Mouse (Mus musculus) spleen, adult 12 weeks (tissue): ENCODE data around the gene Znrf4.
A peak's percentile ranks its signal among the peaks of the same experiment; 100 is the strongest.

Experiments
- DNase-seq: peaks from one replicate; pipeline ENCODE4 v3.0.0; 2022; ENCODE audit warnings: low spot score

Znrf4 gene

DNA sequence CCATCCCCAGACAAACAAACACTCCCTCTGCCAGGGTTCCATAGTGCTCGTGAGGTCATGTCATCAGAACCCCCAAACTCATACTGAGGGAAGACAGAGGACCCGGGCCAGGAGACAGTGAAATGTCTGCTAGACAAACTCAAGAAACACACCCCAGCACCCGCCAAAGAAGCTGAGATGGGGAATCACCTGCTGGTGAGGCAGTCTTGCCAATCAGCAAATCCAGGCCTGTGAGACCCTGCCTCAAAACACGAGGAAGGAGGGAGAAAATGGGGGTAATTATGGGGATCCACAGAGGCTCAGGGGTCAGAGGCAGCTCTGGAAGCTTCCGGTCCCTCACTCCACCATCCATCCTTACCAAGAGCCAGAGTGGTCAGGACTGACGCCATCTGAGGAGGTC lies 45.5 kb downstream of the Znrf4 start:
- no peak for DNase-seq

DNA sequence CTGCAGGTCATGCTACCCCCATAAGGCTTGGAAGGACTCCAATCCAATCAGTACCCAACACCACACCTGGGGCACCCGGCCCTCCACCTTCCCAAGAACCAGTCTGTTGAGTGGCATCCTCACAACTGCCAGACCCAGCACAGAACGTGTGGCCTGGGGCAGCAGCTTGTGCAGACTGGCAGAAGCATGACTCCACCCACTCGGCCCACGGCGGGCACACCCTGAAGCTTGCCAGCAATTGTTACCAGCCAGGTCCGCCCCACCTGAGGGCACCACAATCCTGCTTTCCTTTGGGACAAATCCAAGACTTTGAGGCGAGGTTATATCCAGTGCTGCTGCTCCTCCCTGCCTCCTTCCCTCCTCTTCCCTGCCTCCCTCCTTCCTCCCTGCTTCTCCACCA lies 47.4 kb downstream of the Znrf4 start:
- DNase-seq, result no peak

DNA sequence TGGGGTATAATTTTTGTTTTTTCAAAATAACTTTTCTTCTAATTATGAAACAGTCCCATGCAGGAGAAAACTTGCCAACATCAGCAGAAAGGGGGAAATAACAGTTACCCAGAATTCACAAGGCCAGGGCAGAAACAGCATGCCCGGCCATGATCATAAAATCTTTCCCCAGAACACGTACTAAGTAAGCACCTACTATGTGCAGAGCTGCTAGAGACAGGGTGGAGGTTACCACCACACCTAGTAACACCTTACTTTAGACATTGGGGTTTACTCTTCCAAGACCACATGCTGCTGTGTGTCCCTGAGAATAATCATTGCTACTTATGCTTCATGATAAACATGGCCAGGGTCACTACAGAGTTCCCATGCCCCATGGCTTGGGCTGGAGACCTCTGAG lies 47.9 kb downstream of the Znrf4 start:
- DNase-seq, result no peak

- DNase-seq, result no peak
Observed at GRCm38 (mm10) chr17:56463500-56463899, 48.7 kb downstream of the Znrf4 start.

DNA sequence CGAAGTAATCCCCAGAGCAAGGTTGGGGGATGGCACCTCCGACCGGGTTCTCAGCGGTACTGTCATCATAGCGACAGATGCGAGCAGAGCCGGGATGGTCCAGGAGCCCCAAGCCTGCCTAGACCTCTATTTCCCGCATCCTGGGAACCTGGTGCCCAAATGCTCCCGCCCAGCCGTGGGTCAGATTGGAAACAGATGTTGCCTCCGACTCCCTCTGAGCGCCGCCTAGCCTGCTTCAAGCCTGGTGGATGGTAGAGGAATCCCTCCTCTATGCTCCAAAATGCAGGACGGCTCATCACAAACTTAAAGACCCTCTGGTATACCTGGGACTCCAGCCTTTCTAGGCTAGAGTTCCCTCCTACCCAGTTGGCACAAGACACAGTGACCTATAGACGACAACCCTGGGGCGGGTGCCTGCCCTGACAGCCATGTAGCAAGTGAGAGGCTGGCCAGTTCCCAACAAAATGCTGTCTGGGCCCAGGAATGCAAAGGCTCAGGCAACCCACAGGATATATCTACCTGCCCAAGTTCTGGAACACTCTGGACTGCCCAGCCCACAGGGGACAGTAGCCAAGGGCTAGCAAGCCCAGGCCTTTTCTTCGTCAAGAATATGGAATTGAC lies 49.3 kb downstream of the Znrf4 start:
- no peak for DNase-seq

- peak; percentile 83 for DNase-seq
Observed at GRCm38 (mm10) chr17:56461771-56462743, 50.2 kb downstream of the Znrf4 start.
